Mouse (Mus musculus) c-Kit-positive CD71-positive TER-119-negative erythroid progenitor cells, embryonic 14.5 days (primary cell): ENCODE data around the gene Nipal4.

ENCODE experiments used
- DNase-seq: peaks from one replicate; pipeline ENCODE4 v3.0.0-alpha.2; 2013; ENCODE audit warnings: low read depth

The Nipal4 gene

DNA sequence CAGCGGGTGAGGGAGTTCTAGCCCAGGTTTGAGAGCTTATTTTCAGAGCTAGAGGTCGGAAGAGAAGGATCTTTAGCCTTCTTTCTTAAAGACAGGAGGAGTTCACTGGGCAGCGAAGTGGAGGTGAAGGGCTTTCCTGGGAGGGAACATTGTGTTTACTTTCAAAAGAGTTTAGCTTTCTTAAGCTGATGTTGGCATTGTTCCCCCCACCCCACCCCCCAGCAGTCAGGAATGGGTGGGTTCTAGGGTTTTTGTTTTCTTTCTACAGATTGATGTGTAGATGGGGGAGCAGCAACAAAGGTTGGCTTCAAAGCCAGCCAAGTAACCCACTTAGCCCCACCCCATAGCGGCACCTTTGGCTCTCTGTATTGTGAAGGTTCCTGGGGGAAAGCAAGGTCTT, 51.3 kb downstream of the Nipal4 start:
- no peak for DNase-seq

DNA sequence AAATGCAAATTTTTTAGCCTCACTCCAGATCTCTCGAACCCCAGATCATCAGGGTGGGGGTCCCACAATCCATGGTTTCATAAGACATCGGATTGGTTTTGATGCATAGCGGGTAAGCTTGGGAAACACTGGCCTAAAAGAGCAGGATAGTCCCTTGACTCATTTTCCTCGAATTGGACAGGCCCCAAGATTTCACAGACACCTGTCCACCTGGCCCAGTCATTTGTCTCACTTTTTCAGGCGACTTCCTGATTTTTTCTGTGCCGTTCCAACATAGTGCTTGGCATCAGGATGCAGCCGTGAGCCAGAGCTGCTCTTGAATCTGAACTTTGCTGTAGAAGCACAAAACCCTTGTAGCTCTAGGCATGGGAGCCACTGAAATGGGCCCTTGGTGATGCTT, 52.1 kb downstream of the Nipal4 start:
- DNase-seq, result no peak

DNA sequence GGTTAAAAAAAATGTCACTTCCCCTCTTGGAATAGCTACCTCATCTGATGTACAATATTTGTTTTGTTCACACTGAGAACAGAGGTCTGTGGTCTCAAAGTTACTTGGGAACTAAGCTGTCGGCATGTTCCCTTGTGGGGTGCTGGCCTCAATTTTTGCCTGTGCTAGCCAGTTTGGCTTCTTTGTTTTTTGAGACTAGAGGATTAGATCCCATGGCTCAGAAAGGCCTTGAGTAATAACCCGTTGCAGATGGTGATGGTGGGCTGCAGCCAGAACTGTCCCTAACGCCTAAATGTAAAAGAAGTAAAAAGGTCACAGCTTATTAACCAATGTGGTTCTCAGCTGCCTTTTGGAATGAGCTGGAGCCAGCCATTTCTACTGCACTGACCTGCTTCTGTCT, 53.1 kb downstream of the Nipal4 start:
- DNase-seq, result no peak

DNA sequence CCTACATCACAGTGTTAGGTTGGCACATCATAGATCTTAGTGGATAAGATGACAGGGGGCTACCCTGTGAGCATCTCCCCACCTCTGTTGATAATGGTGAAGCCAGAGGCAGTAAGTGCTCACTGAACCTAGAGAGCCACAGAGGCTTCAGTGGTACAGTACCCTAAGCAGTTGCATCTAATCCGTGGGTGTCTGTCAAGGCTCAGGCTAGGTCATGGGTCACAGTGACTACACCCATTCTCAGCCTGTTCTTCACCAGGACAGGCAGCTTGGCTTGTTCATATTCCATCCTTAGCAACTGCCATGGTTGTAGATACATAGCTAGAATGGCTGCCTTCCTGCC, 55.4 kb downstream of the Nipal4 start:
- no peak for DNase-seq

DNA sequence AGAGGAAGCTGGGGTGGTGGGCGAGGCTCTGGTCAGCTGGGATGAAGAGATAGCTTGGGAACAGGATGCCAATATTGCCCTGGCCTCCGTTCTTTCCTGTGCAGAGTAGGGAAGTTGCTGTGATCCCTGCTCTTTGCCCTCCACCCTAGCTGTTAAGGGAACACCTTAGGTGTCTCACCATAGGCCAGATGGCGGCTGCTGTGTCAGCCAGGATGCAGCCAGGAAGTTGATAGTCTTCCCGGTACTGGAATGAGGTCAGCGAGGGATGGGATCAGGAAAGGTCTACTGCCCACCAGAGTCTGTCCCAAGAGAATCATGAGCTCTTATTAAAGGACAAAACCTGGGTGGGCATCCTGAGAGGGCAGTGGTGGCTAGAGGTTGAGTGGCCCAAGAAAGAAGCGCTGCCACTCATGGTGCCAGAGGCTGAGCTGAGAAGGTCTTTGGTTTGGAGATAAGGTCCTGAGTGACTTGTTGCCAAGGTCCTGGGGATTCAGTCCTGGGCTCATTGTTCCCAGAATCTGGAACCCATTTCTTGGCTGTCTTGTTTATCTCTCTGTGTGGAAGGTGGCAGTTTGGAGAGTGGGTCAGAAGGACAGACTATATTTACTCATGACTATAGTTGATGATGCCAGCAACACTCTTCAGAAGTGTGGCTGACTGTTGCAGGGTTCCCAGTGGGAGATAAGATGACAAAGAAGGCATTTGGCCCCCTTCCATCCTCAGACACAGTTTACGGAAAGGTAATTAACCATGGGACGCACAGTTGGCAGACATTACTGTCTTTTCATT, 56.0 kb downstream of the Nipal4 start:
- no peak for DNase-seq

DNA sequence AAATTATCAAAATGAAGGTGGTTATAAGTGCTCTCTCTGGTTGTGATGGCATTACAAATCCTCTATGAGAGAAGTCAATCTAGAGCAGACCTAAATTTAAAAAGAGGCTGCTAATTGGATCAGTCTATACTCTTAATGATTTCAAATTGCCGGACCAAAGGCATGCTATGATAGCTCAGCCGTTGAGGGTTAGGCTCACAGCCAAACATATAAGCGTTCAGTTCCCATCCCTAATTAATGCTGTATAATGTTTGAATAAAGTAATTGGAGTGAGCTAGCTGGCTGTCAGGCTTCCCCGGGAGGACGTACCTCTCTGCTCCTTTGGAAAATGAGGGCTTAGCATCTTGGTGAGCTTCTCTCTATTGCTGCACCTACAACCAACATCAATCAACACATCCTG, 57.1 kb downstream of the Nipal4 start:
- DNase-seq, result no peak

DNA sequence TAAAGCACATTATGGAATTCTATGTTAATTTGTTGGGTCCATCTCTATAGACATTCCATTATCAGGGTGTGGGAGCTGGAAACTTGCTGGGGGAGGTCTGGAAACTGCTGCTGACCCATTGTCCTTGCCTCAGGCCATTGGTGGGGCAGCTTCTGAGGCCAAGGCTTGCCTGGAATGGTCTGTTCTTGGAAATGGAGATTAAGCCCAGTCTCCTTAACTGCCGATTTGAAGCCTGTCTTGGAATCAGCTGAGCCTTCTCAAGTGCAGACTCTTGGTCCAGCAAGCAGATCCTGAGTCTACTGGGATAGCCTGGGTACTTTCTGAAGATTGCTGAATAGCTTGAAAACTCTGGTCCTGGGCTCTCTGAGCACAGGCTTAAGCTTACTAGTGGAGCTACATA, 59.3 kb downstream of the Nipal4 start:
- DNase-seq, result no peak

DNA sequence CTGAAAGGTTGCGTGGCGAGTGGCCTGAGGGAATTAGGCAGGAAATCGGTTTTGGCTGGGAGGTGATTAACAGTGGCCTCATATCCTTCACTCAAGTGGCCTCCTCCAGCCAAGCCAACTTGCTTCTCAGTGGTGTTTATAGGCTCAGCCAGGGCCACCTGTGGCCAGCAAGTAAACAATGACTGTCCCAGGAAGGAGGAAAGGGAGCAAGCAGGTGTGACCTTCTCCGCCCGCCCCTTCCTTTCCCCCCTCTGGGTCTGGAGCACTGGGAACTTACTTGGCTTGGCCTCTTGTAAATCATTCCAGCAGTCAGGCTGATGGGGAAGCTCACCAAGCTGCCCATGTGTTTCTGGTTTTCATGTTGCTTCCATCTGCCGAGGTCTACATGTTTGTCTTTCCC, 64.2 kb downstream of the Nipal4 start:
- no peak for DNase-seq
